Mouse (Mus musculus): ENCODE data around the gene Klf2. TPM values are rescaled to one million over a fixed set of nuclear protein-coding genes. Genes with fewer than 3 reads are reported as not detected.
A peak's percentile ranks its signal among the peaks of the same experiment; 100 is the strongest.

Gene Klf2
- polyA plus RNA-seq, 1 experiment from 2014 or later = 22.1 TPM

DNA sequence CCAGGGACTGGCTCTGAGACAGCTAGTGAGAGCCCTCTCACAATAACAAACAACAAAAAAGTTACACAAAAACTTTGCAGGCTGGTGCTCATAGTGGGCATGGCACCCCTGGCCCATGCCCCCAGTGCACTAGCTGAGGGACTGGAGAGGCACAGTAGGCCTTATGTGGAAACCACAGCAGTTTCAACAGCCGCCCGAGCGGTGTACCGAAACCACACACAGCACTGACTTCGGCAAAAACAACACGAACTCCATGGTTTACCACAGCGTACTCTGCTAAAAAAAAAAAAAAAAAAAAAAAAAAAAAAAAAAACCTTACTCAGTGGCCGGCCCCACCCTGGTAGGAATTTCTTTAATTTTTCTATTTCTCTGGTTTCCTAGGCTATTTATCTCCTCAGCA lies 31.9 kb downstream of the Klf2 start:
- Histone ChIP-seq H3K27ac (replicated peaks; ENCODE audit: low read depth, low read length) (peak overlapping the region; percentile 34; the same call in 1 of the 2 replicates), H3K27me3 (replicated peaks; ENCODE audit: control insufficient read depth, insufficient read depth, low read length) (no peaks in the 10 kb centered on the region), H3K4me2 (ENCODE audit: low read depth, low read length) (no peak overlapping the region), H3K4me1 (ENCODE audit: control insufficient read depth, insufficient read depth, low read length) (no peaks in the 10 kb centered on the region), H3K9ac (ENCODE audit: low read depth, low read length) (no peak overlapping the region), H3K9me3 (ENCODE audit: control insufficient read depth, low read length) (no peaks in the 10 kb centered on the region), H3K4me3 (ENCODE audit: low read depth, low read length) (no peak overlapping the region), H3K36me3 (ENCODE audit: control insufficient read depth, insufficient read depth, low read length) (peaks cover 58% of the 10 kb centered on the region)
- DNase-seq (ENCODE audit: low spot score) (peak; percentile 24), ATAC-seq (ENCODE audit: low read depth) (no peak)
- 80% methylated on average over 8 of the region's 8 CpGs for WGBS

DNA sequence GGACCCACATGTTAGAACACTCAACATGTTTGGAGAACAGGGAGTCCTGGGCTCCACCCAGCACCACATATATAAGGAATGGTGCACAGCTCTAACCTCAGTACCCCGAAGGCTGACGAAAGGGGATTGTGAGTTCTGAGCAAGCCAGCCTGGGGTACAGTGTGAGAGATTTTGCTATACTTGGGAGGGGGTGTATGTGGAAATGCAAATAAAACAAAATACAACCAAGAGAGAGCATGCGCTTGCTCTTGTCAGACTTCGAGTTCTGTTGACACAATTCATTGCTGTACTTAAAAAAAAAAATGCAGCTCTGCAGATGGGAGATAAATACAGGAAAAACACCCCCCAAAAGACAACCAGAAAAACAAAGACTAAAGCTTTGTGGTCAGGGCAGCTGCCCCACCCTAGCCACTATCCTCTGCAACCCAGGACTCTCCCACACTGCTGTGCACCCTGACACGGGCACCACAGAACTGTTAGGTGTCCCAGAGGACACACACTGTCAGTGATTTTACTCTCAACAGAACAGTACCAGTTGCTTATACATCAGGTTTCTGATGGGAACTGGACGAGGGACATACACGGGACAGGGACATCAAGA lies 32.7 kb downstream of the Klf2 start:
- no peak overlapping the region for H3K4me3 ChIP-seq (ENCODE audit: low read depth, low read length)
- WGBS = 85% methylated on average over 7 of the region's 7 CpGs
- H3K4me2 ChIP-seq (ENCODE audit: low read depth, low read length) = no peak overlapping the region
- DNase-seq (ENCODE audit: low spot score) (no peak), ATAC-seq (ENCODE audit: low read depth) (no peak)
- no peak overlapping the region for H3K9ac ChIP-seq (ENCODE audit: low read depth, low read length)
- H3K4me1 ChIP-seq (ENCODE audit: control insufficient read depth, insufficient read depth, low read length) = no peaks in the 10 kb centered on the region
- H3K27ac ChIP-seq (replicated peaks; ENCODE audit: low read depth, low read length) = peak overlapping the region; percentile 34; the same call in 1 of the 2 replicates
- H3K9me3 ChIP-seq (ENCODE audit: control insufficient read depth, low read length) = no peaks in the 10 kb centered on the region
- H3K36me3 ChIP-seq (ENCODE audit: control insufficient read depth, insufficient read depth, low read length) = peaks cover 58% of the 10 kb centered on the region
- H3K27me3 ChIP-seq (replicated peaks; ENCODE audit: control insufficient read depth, insufficient read depth, low read length) = no peaks in the 10 kb centered on the region

DNA sequence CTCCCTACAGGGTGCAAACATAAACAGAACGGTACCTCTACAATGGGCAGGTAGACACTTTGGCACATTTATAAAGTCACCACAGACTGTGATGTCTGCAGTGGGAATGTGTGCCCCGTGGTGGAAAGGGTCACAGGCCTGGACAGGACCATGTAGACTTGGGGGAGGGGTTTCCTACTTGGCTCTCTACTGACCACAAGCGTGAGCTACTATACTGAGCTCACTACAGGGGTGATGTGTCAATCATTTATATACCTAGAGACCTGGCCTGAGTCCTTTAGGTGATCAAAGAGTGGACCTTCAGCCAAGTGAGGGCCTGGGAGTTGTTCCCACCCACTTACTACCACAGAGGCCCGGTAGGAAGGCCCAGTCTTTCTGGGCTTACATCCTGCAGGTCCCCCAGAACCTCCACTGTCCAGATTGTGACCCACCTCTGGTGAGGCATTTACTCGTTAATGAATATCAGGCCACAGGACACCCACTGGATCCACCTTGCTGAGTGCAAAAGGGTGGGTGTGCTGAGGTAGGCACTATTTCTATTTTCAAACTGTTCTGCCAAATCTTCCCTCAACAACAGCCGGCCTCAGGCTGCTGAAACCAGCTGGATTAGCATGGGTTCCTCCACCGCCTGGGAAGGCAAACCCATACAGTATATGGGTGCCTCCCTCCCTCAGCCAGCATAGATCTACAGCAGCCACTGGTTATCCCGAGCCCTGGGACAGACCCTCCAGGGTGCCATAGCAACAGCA lies 34.3 kb downstream of the Klf2 start:
- ATAC-seq (ENCODE audit: low read depth) (no peak), DNase-seq (ENCODE audit: low spot score) (no peak)
- WGBS = 84% methylated on average over 8 of the region's 8 CpGs
- no peak overlapping the region for H3K4me3 ChIP-seq (ENCODE audit: low read depth, low read length)
- no peaks in the 10 kb centered on the region for H3K27me3 ChIP-seq (replicated peaks; ENCODE audit: control insufficient read depth, insufficient read depth, low read length)
- H3K9ac ChIP-seq (ENCODE audit: low read depth, low read length) = no peak overlapping the region
- no peaks in the 10 kb centered on the region for H3K4me1 ChIP-seq (ENCODE audit: control insufficient read depth, insufficient read depth, low read length)
- H3K9me3 ChIP-seq (ENCODE audit: control insufficient read depth, low read length) = no peaks in the 10 kb centered on the region
- no peak overlapping the region for H3K4me2 ChIP-seq (ENCODE audit: low read depth, low read length)
- H3K36me3 ChIP-seq (ENCODE audit: control insufficient read depth, insufficient read depth, low read length) = peaks cover 64% of the 10 kb centered on the region
- H3K27ac ChIP-seq (replicated peaks; ENCODE audit: low read depth, low read length) = no peak overlapping the region

DNA sequence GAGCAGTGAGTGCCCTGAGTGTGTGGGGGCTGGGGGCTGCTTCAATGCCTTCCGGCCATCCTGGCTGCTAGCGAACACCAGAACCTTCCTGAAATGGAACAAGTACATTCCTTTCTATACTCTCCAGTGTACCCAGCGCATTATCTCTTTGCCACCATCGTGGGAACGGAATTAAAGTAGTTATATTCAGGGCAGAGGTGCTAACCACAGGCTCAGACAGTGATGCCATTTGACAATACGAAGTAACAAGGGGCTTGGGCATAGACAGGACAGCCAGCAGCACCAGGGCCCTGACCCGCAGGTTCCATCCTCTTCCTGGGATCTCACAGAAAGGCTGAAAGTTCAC lies 34.8 kb downstream of the Klf2 start:
- ATAC-seq (ENCODE audit: low read depth) = no peak
- Histone ChIP-seq H3K4me3 (ENCODE audit: low read depth, low read length) (no peak overlapping the region), H3K36me3 (ENCODE audit: control insufficient read depth, insufficient read depth, low read length) (peaks cover 64% of the 10 kb centered on the region), H3K27ac (replicated peaks; ENCODE audit: low read depth, low read length) (no peak overlapping the region), H3K9me3 (ENCODE audit: control insufficient read depth, low read length) (no peaks in the 10 kb centered on the region), H3K4me2 (ENCODE audit: low read depth, low read length) (no peak overlapping the region), H3K9ac (ENCODE audit: low read depth, low read length) (no peak overlapping the region), H3K27me3 (replicated peaks; ENCODE audit: control insufficient read depth, insufficient read depth, low read length) (no peaks in the 10 kb centered on the region), H3K4me1 (ENCODE audit: control insufficient read depth, insufficient read depth, low read length) (no peaks in the 10 kb centered on the region)
- no peak for DNase-seq (ENCODE audit: low spot score)
- WGBS = 86% methylated on average over 7 of the region's 7 CpGs

DNA sequence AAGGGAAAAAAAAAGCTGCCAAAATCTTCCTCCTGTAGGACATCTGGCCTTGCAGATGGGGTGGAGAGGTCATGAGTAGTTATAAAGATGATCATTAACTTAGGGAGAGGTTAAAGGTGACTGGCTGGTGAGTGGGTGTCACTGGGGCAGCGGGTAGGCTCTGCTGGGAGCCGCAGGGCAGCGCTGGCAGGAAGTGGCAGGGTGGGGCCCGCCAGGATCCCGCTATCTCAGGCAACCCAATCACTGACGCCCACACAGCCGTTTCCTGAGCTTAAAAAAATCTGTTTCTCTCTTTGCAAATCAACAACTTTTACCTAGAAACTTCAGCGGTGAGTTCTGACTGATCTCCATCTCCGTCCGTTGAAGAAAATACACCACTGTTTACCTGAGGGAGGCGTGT lies 35.4 kb downstream of the Klf2 start:
- ATAC-seq (ENCODE audit: low read depth) (no peak), DNase-seq (ENCODE audit: low spot score) (no peak)
- no peak overlapping the region for H3K27ac ChIP-seq (replicated peaks; ENCODE audit: low read depth, low read length)
- H3K9ac ChIP-seq (ENCODE audit: low read depth, low read length) = no peak overlapping the region
- no peak overlapping the region for H3K4me3 ChIP-seq (ENCODE audit: low read depth, low read length)
- H3K4me1 ChIP-seq (ENCODE audit: control insufficient read depth, insufficient read depth, low read length) = no peaks in the 10 kb centered on the region
- peaks cover 69% of the 10 kb centered on the region for H3K36me3 ChIP-seq (ENCODE audit: control insufficient read depth, insufficient read depth, low read length)
- WGBS = 64% methylated on average over 11 of the region's 11 CpGs
- no peaks in the 10 kb centered on the region for H3K27me3 ChIP-seq (replicated peaks; ENCODE audit: control insufficient read depth, insufficient read depth, low read length)
- no peak overlapping the region for H3K4me2 ChIP-seq (ENCODE audit: low read depth, low read length)
- no peaks in the 10 kb centered on the region for H3K9me3 ChIP-seq (ENCODE audit: control insufficient read depth, low read length)

DNA sequence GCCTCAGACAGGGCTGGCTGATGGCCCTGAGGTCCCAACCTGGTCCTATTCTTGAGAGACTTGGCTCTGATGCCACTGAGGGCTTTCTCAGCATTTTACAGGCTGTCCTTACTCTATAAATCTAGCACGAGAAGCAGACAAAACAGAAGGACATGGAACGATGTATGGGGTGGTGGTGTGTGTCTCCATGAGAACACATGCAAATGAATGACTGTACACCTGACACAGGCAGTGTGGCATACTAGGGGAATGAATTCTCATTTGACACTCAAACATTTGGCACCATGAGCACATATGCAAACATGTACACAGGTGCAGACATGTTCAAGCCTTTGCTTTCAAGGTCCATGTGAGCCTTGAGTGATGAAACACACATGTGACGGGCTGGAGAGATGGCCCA lies 37.8 kb downstream of the Klf2 start:
- no peak overlapping the region for H3K9ac ChIP-seq (ENCODE audit: low read depth, low read length)
- H3K36me3 ChIP-seq (ENCODE audit: control insufficient read depth, insufficient read depth, low read length) = peaks cover 82% of the 10 kb centered on the region
- ATAC-seq (ENCODE audit: low read depth) (no peak), DNase-seq (ENCODE audit: low spot score) (no peak)
- no peak overlapping the region for H3K4me3 ChIP-seq (ENCODE audit: low read depth, low read length)
- H3K4me2 ChIP-seq (ENCODE audit: low read depth, low read length) = no peak overlapping the region
- H3K27ac ChIP-seq (replicated peaks; ENCODE audit: low read depth, low read length) = no peak overlapping the region
- H3K4me1 ChIP-seq (ENCODE audit: control insufficient read depth, insufficient read depth, low read length) = no peaks in the 10 kb centered on the region
- 91% methylated on average over 3 of the region's 3 CpGs for WGBS
- H3K9me3 ChIP-seq (ENCODE audit: control insufficient read depth, low read length) = no peaks in the 10 kb centered on the region
- H3K27me3 ChIP-seq (replicated peaks; ENCODE audit: control insufficient read depth, insufficient read depth, low read length) = no peaks in the 10 kb centered on the region

DNA sequence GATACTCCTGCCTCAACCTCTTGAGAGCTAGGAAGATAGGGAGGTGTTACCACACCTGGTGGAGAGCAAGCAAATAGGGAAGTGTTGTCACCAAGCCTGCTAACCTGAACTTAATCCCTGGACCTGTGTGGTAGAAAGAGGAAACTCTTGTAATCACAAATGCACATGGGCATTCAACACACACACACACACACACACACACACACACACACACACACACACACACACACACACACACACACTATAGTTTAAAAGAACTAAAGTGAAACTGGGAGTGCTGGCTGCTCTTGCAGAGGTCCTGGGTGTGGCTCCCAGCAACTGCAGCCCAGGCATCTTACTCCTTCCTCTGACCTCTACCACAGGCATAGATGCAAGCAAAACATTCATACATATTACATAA lies 41.3 kb downstream of the Klf2 start:
- no peak overlapping the region for H3K27ac ChIP-seq (replicated peaks; ENCODE audit: low read depth, low read length)
- no peaks in the 10 kb centered on the region for H3K9me3 ChIP-seq (ENCODE audit: control insufficient read depth, low read length)
- H3K4me1 ChIP-seq (ENCODE audit: control insufficient read depth, insufficient read depth, low read length) = no peaks in the 10 kb centered on the region
- no peak overlapping the region for H3K9ac ChIP-seq (ENCODE audit: low read depth, low read length)
- no peak for DNase-seq (ENCODE audit: low spot score)
- H3K36me3 ChIP-seq (ENCODE audit: control insufficient read depth, insufficient read depth, low read length) = peaks cover 87% of the 10 kb centered on the region
- ATAC-seq (ENCODE audit: low read depth) = no peak
- H3K4me2 ChIP-seq (ENCODE audit: low read depth, low read length) = no peak overlapping the region
- no peak overlapping the region for H3K4me3 ChIP-seq (ENCODE audit: low read depth, low read length)
- no peaks in the 10 kb centered on the region for H3K27me3 ChIP-seq (replicated peaks; ENCODE audit: control insufficient read depth, insufficient read depth, low read length)

DNA sequence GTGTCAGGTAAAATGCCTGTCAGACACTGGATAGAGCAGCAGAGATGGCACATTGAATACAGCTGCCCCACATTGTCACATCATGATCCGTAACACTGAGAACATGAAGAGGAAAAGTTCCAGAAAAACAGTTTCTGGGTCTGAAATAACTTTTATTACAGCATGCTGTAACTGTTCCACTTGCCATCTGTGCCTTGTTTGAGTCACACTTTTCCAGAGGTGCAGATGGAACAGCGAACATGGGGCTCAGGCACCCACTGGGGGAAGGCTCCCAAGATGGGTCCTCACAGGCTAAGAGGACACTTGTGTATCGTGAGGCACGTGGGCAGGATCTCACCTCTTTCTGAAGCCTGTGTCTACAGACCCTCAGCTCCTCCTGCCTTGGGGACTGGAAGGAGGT lies 43.9 kb downstream of the Klf2 start:
- H3K9ac ChIP-seq (ENCODE audit: low read depth, low read length) = no peak overlapping the region
- WGBS = 92% methylated on average over 4 of the region's 4 CpGs
- H3K27ac ChIP-seq (replicated peaks; ENCODE audit: low read depth, low read length) = no peak overlapping the region
- no peak overlapping the region for H3K4me2 ChIP-seq (ENCODE audit: low read depth, low read length)
- H3K9me3 ChIP-seq (ENCODE audit: control insufficient read depth, low read length) = no peaks in the 10 kb centered on the region
- H3K4me3 ChIP-seq (ENCODE audit: low read depth, low read length) = no peak overlapping the region
- H3K4me1 ChIP-seq (ENCODE audit: control insufficient read depth, insufficient read depth, low read length) = no peaks in the 10 kb centered on the region
- H3K36me3 ChIP-seq (ENCODE audit: control insufficient read depth, insufficient read depth, low read length) = peaks cover 86% of the 10 kb centered on the region
- no peaks in the 10 kb centered on the region for H3K27me3 ChIP-seq (replicated peaks; ENCODE audit: control insufficient read depth, insufficient read depth, low read length)
- DNase-seq (ENCODE audit: low spot score) = no peak
- no peak for ATAC-seq (ENCODE audit: low read depth)

DNA sequence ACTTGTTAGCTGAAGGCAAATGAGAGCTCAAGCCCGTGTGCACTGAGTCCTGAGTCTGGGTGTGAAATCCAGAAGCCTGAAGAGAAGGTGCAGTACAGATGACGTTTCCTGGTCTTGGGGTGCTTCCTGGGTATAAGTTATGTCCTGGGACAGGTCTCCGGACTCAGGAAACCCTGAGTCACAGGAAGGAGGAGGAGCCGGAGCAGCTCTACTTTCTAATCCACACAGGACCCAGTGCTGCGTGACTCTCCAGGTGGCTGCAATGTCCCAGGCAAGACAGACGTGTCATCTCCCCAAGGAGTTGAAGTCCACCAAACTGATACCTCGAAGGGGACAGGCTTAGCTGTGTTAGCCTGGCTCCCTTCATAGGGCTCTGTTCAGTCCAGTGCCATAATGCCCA lies 44.6 kb downstream of the Klf2 start:
- Histone ChIP-seq H3K4me2 (ENCODE audit: low read depth, low read length) (no peak overlapping the region), H3K4me3 (ENCODE audit: low read depth, low read length) (no peak overlapping the region), H3K9me3 (ENCODE audit: control insufficient read depth, low read length) (no peaks in the 10 kb centered on the region), H3K36me3 (ENCODE audit: control insufficient read depth, insufficient read depth, low read length) (peaks cover 86% of the 10 kb centered on the region), H3K4me1 (ENCODE audit: control insufficient read depth, insufficient read depth, low read length) (no peaks in the 10 kb centered on the region), H3K27me3 (replicated peaks; ENCODE audit: control insufficient read depth, insufficient read depth, low read length) (no peaks in the 10 kb centered on the region), H3K9ac (ENCODE audit: low read depth, low read length) (no peak overlapping the region), H3K27ac (replicated peaks; ENCODE audit: low read depth, low read length) (no peak overlapping the region)
- no peak for ATAC-seq (ENCODE audit: low read depth)
- DNase-seq (ENCODE audit: low spot score) = no peak
- WGBS = 84% methylated on average over 7 of the region's 7 CpGs

Measured in embryonic facial prominence, embryonic 14.5 days (tissue).